Mouse (Mus musculus) hindbrain, embryonic 11.5 days (tissue): ENCODE data around the gene Cdk4. TPM values are rescaled to one million over a fixed set of nuclear protein-coding genes. Genes with fewer than 3 reads are reported as not detected.

ENCODE experiments used
- ATAC-seq: fragments of 200-750 bp; cut with Nextera tagmentation; 2 replicates; pipeline ENCODE4 v1.8.0; 2017; ENCODE audit warnings: mild to moderate bottlenecking, moderate TSS enrichment, moderate library complexity; ENCODE audit not compliant: low FRiP score
- DNase-seq: peaks from one replicate; pipeline ENCODE4 v3.0.0-alpha.2; 2015; ENCODE audit warnings: low spot score
- H3K27ac ChIP-seq: fragments of 300-500 bp; sonication (generic); 2 replicates; pipeline ENCODE4 v1.5.1; 2014; ENCODE audit warnings: mild to moderate bottlenecking, low read depth, low read length
- H3K27me3 ChIP-seq: fragments of 300-500 bp; sonication (generic); 2 replicates; pipeline ENCODE4 v1.6.1; 2014; ENCODE audit warnings: mild to moderate bottlenecking, low read length, moderate library complexity, mixed read lengths; ENCODE audit not compliant: control insufficient read depth, insufficient read depth
- H3K36me3 ChIP-seq: fragments of 300-500 bp; sonication (generic); 2 replicates; pipeline ENCODE4 v1.6.1; 2014; ENCODE audit warnings: mild to moderate bottlenecking, low read length, moderate library complexity, mixed read lengths; ENCODE audit not compliant: control insufficient read depth, insufficient read depth
- H3K4me1 ChIP-seq: fragments of 300-500 bp; sonication (generic); replicated peaks from 2 replicates; pipeline ENCODE4 v1.6.1; 2014; ENCODE audit warnings: low read length, mixed read lengths; ENCODE audit not compliant: control insufficient read depth, insufficient read depth
- H3K4me2 ChIP-seq: fragments of 300-500 bp; sonication (generic); replicated peaks from 2 replicates; pipeline ENCODE4 v1.6.1; 2014; ENCODE audit warnings: mild to moderate bottlenecking, low read depth, low read length
- H3K4me3 ChIP-seq: fragments of 300-500 bp; sonication (generic); 2 replicates; pipeline ENCODE4 v1.5.1; 2014; ENCODE audit warnings: low read depth, low read length
- H3K9ac ChIP-seq: fragments of 300-500 bp; sonication (generic); 2 replicates; pipeline ENCODE4 v1.6.1; 2014; ENCODE audit warnings: low read depth, low read length
- H3K9me3 ChIP-seq: fragments of 300-500 bp; sonication (generic); 2 replicates; pipeline ENCODE4 v1.6.1; 2016; ENCODE audit warnings: low read length; ENCODE audit not compliant: control insufficient read depth
- WGBS: fragments of 180-500 bp; shearing (Covaris S2); extraction: QIAGEN DNeasy Blood & Tissue Kit; methylation state at CpG from one replicate; pipeline ENCODE4 v1.1.7; 2014; 5-methylcytosine and 5-hydroxymethylcytosine counted together
- polyA plus RNA-seq: library from polyadenylated mRNA; unstranded; fragments of >200 nt; fragmentation: Nextera tagmentation; extraction: Ambion mirVana; gene quantifications from 2 replicates; pipeline ENCODE4 v1.2.1, GENCODE M21; 2014

Cdk4 gene
- polyA plus RNA-seq, 1 experiment from 2014 or later, result 2,639 TPM

DNA sequence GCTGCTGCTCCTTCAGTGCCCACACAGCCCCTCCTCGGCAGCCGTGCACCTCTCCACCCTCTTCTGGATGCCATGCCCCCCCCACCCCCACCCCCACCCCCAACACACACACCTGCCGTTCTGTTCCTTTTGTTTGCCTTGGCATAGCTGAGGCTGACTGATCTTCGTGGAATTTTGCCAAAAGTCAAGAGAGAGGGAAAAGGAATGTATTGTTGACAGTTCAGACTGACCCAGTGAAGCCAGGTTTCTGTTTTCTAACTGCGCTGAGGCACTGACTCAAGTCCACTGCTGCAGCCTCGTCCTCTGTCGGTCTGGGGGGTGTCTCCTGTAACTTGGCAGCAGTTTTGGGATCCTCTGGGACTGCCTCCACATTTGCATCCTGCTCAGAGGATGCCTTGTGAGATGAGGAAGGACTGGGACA is 31.1 kb downstream of the Cdk4 start:
- H3K4me1 ChIP-seq, result 0 out of 2 replicates have a peak, but pooled peaks cover 3% of the 10 kb centered on the region
- no peak overlapping the region for H3K4me2 ChIP-seq
- H3K27ac ChIP-seq, result no peak overlapping the region
- 0 out of 2 replicates have a peak, but pooled peaks cover 4% of the 10 kb centered on the region for H3K36me3 ChIP-seq
- H3K9ac ChIP-seq, result no peak overlapping the region
- DNase-seq, result no peak
- H3K9me3 ChIP-seq, result no peaks in the 10 kb centered on the region
- no peak overlapping the region for H3K4me3 ChIP-seq
- H3K27me3 ChIP-seq, result peaks cover 39% of the 10 kb centered on the region
- ATAC-seq, result no peak
- WGBS, result 71% methylated on average over 7 of the region's 7 CpGs

- ATAC-seq, result no peak
- no peak overlapping the region for H3K4me3 ChIP-seq
- no peak overlapping the region for H3K9ac ChIP-seq
- no peaks in the 10 kb centered on the region for H3K9me3 ChIP-seq
- H3K36me3 ChIP-seq, result 0 out of 2 replicates have a peak, but pooled peaks cover 4% of the 10 kb centered on the region
- H3K4me2 ChIP-seq, result no peak overlapping the region
- no peaks in the 10 kb centered on the region; the same call in 1 of the 2 replicates for H3K27me3 ChIP-seq
- H3K27ac ChIP-seq, result no peak overlapping the region
- no peaks in the 10 kb centered on the region for H3K4me1 ChIP-seq
- WGBS, result 80% methylated on average over 20 of the region's 20 CpGs
- no peak for DNase-seq
Observed at GRCm38 (mm10) chr10:127098514-127098913, 35.2 kb downstream of the Cdk4 start.

GRCm38 (mm10) chr10:127099191-127099590 is 35.9 kb downstream of the Cdk4 start:
- peaks cover 4% of the 10 kb centered on the region; the same call in 1 of the 2 replicates for H3K36me3 ChIP-seq
- no peak for DNase-seq
- ATAC-seq, result no peak

DNA sequence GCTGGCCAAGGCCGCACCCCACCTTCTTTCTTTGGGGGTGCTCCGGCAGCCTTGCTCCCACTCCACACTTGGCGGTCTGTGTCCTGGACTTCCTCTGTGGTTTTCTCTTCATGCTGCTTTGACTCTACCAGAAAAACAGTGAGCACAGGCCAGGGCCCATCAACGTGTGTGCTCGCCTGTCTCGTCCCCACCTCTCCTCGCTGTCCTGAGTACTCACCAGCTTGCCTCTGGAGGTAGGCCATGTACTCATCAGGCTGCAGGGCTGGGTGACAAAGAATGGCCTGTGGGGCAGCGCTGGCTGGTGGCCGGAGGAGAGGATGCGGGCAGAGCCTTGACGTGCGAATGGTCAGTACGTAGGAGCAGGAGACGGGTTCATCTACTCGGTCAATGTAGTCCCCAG is 36.5 kb downstream of the Cdk4 start:
- no peak for ATAC-seq
- peaks cover 4% of the 10 kb centered on the region; the same call in 1 of the 2 replicates for H3K36me3 ChIP-seq

More at GRCm38 (mm10) chr10:127099191-127099590, 35.9 kb downstream of the Cdk4 start:
- no peak overlapping the region for H3K9ac ChIP-seq
- 89% methylated on average over 10 of the region's 10 CpGs for WGBS
- no peaks in the 10 kb centered on the region for H3K27me3 ChIP-seq
- H3K9me3 ChIP-seq, result no peaks in the 10 kb centered on the region
- no peak overlapping the region for H3K4me3 ChIP-seq
- no peak overlapping the region for H3K27ac ChIP-seq
- no peaks in the 10 kb centered on the region for H3K4me1 ChIP-seq
- no peak overlapping the region for H3K4me2 ChIP-seq

DNA sequence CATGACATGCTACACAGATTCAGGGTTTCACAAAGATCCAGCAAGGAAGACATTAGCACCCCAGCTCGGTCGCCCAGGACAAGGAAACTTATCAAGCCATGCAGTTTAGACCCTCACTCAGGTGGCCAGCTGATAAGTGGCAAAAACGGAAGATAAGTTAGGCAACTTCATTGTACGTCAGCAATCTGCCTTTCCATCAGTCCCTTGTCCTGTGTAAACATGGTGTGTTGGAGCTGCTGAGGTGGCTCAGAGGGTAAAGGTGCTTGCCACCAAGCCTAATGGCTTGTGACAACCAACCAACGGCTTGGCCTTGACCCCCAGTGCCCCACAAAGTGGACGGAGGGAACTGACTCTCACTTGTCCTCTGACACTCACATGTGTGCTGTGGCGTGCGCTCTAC is 37.1 kb downstream of the Cdk4 start:
- ATAC-seq (no peak), DNase-seq (no peak)
- 91% methylated on average over 8 of the region's 8 CpGs for WGBS
- Histone ChIP-seq H3K36me3 (peaks cover 4% of the 10 kb centered on the region; the same call in 1 of the 2 replicates), H3K9ac (no peak overlapping the region), H3K4me1 (no peaks in the 10 kb centered on the region), H3K4me2 (no peak overlapping the region), H3K9me3 (no peaks in the 10 kb centered on the region), H3K4me3 (no peak overlapping the region), H3K27me3 (no peaks in the 10 kb centered on the region), H3K27ac (no peak overlapping the region)

More for the DNA sequence above, 36.5 kb downstream of the Cdk4 start:
- 95% methylated on average over 15 of the region's 15 CpGs for WGBS
- Histone ChIP-seq H3K9ac (no peak overlapping the region), H3K4me1 (no peaks in the 10 kb centered on the region), H3K27me3 (no peaks in the 10 kb centered on the region), H3K9me3 (no peaks in the 10 kb centered on the region), H3K4me3 (no peak overlapping the region), H3K27ac (no peak overlapping the region), H3K4me2 (no peak overlapping the region)
- no peak for DNase-seq

DNA sequence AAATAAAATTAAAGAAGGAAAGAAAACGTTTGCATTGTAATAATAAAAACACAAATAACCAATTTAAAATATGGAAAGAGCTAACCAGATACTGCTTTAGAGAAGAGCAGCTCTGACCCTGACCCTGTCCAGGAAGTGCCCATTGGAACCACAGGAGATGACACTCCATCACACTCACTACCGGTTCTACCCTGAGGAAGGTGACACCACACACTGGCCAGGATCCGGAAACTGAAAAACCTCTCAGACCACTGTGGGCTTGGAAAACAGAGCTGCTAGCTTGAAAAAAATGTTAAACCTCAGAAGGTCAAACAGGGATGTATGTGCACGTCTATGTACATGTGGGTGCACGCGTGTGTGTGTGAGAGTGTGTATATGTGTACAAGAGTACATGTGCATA is 37.8 kb downstream of the Cdk4 start:
- H3K4me3 ChIP-seq, result no peak overlapping the region
- 91% methylated on average over 6 of the region's 6 CpGs for WGBS
- DNase-seq, result no peak
- H3K36me3 ChIP-seq, result peaks cover 4% of the 10 kb centered on the region; the same call in 1 of the 2 replicates
- ATAC-seq, result no peak
- H3K9ac ChIP-seq, result no peak overlapping the region
- H3K9me3 ChIP-seq, result no peaks in the 10 kb centered on the region
- H3K4me2 ChIP-seq, result no peak overlapping the region
- no peaks in the 10 kb centered on the region for H3K4me1 ChIP-seq
- H3K27me3 ChIP-seq, result no peaks in the 10 kb centered on the region
- H3K27ac ChIP-seq, result no peak overlapping the region

DNA sequence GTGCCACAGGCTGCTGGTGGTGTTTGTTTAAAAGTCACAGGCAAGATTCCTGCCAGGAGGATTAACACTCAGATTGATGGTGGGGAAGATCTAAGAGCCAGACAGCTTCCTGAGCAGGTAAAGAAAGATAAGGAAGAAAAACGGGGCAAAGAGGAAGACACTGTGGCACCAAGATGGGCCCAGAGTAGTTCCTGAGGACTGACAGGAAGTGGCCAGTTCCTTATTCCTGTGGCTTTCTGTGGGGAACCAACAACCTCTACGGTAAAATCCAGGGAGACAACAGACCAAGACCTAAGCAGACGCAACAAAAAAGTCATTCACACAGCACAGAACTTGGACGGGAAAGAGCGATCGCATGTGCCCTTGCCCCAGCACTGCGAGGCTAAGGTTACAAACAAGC is 40.3 kb downstream of the Cdk4 start:
- no peak overlapping the region for H3K9ac ChIP-seq
- WGBS, result 86% methylated on average over 7 of the region's 7 CpGs
- DNase-seq (no peak), ATAC-seq (no peak)
- no peaks in the 10 kb centered on the region for H3K9me3 ChIP-seq
- H3K27ac ChIP-seq, result no peak overlapping the region
- no peaks in the 10 kb centered on the region for H3K4me1 ChIP-seq
- no peaks in the 10 kb centered on the region; the same call in 1 of the 2 replicates for H3K36me3 ChIP-seq
- H3K4me2 ChIP-seq, result no peak overlapping the region
- no peak overlapping the region for H3K4me3 ChIP-seq
- H3K27me3 ChIP-seq, result no peaks in the 10 kb centered on the region

GRCm38 (mm10) chr10:127107563-127108261 is 44.4 kb downstream of the Cdk4 start:
- H3K27me3 ChIP-seq, result no peaks in the 10 kb centered on the region
- H3K9ac ChIP-seq, result no peak overlapping the region
- H3K4me1 ChIP-seq, result no peaks in the 10 kb centered on the region
- H3K4me2 ChIP-seq, result no peak overlapping the region
- 94% methylated on average over 16 of the region's 16 CpGs for WGBS
- H3K27ac ChIP-seq, result no peak overlapping the region
- no peak for DNase-seq
- H3K9me3 ChIP-seq, result no peaks in the 10 kb centered on the region
- no peak overlapping the region for H3K4me3 ChIP-seq
- ATAC-seq, result no peak
- no peaks in the 10 kb centered on the region; the same call in 1 of the 2 replicates for H3K36me3 ChIP-seq

DNA sequence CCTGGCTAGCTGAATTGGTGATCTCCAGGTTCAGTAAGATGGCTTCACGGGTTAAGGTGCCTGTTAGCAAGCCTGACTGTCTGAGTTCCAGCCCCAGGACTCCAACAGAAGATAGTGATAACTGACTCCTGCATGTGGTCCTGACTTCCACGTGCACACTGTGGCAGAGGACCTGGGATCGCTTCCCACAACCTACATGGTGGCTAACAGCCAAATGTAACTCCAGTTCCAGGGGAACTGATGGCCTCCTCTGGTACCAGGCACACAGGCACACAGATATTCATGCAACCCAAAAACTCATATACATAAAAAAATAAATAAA is 44.9 kb downstream of the Cdk4 start:
- Histone ChIP-seq H3K27ac (no peak overlapping the region), H3K9ac (no peak overlapping the region), H3K4me2 (no peak overlapping the region), H3K4me1 (no peaks in the 10 kb centered on the region), H3K27me3 (no peaks in the 10 kb centered on the region), H3K9me3 (no peaks in the 10 kb centered on the region), H3K4me3 (no peak overlapping the region), H3K36me3 (no peaks in the 10 kb centered on the region; the same call in 1 of the 2 replicates)
- 88% methylated on average over 3 of the region's 3 CpGs for WGBS
- ATAC-seq (no peak), DNase-seq (no peak)
